Comparison of ENCODE assay signal across 8 mouse cellular contexts in the genomic region with DNA sequence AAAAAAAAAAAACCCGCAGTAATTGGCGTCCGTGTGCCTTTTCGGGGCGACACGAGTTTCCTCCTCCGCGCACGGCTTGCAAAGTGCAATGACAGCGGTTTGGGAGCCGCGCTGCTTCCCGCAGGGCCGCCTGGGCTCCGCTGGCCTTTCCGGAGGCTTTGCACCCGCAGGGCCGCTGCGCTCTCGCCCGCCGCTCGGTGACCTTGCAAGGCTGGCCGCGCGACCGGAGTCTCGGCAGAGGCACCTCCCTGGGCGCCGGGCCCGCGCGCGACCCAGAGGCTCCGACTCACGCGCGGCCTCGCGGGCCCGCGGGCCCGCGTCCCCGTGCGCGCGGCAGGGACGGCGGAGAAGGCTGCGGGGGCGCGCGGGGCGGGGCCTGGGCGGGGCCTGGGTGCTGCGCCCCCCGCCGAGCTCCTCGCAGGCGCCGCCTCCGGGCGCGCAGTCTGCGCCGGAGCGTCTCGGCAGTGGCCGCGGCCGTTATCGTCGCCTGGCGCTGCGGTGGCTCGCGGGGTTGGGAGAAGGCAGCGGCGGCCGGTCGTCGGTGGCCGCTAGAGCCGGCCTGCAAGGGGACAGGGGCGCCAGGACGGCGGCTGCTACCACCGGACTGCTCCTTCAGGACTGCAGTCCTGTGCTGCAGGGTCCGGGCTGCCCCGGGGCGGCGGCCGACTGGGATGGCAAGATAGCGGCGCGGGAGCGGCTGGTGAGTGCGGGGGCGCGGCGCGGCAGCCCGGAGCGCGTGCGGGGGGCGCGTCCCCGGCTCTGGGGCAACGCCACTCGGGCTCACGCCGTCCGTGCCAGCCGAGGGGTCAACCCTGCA. TPM values are rescaled to one million over a fixed set of nuclear protein-coding genes. Genes with fewer than 3 reads are reported as not detected.
DNase-seq lines count a peak whose midpoint lies in the region; ATAC-seq and TF ChIP-seq lines count a peak whose summit lies in the region.

No protein-coding gene starts in this region.

- TF ChIP-seq CTCF in heart, adult 2 months (IDR thresholded peaks at IDR 0.05) = 0 out of 2 replicates have a peak, but pooled peaks have one; percentile 7

- peak overlapping the region; percentile 99 for H3K9ac ChIP-seq in heart, adult 2 months (ENCODE audit: low read depth, low read length)
- H3K9ac ChIP-seq in limb, embryonic 12.5 days (replicated peaks) = peak overlapping the region; percentile 86
- peak overlapping the region; percentile 75 for H3K9ac ChIP-seq in midbrain, embryonic 12.5 days (replicated peaks)

- intact Hi-C loops in heart, adult 2 months (cut with DNase I) = loop anchor here (2.0 to 10.0 kb wide), 3 partner anchors 42 to 415 kb away; no protein-coding TSS in a partner anchor

- H3K36me3 ChIP-seq in embryonic facial prominence, embryonic 10.5 days (replicated peaks) = no peaks in the 10 kb centered on the region
- peaks cover 11% of the 10 kb centered on the region for H3K36me3 ChIP-seq in heart, adult 2 months (ENCODE audit: control insufficient read depth, insufficient read depth, low read length)
- H3K36me3 ChIP-seq in limb, embryonic 12.5 days = 0 out of 2 replicates have a peak, but pooled peaks cover 4% of the 10 kb centered on the region
- H3K36me3 ChIP-seq in midbrain, embryonic 12.5 days = no peaks in the 10 kb centered on the region

- 0 out of 2 replicates have a peak, but pooled peaks have one; percentile 7 for TF ChIP-seq EP300 in heart, adult 2 months (IDR thresholded peaks at IDR 0.05; ENCODE audit: insufficient read depth, low read depth, low read length)

- H3K79me2 ChIP-seq in heart, adult 2 months (replicated peaks; ENCODE audit: control insufficient read depth, insufficient read depth, low read length) = peaks cover 2% of the 10 kb centered on the region

- H3K4me1 ChIP-seq in embryonic facial prominence, embryonic 10.5 days = peaks cover 36% of the 10 kb centered on the region
- H3K4me1 ChIP-seq in heart, adult 2 months (ENCODE audit: control insufficient read depth, insufficient read depth, low read length) = peaks cover 7% of the 10 kb centered on the region
- peaks cover 24% of the 10 kb centered on the region for H3K4me1 ChIP-seq in limb, embryonic 12.5 days (replicated peaks)
- peaks cover 7% of the 10 kb centered on the region for H3K4me1 ChIP-seq in midbrain, embryonic 12.5 days

- peak overlapping the region; percentile 87 for H3K4me3 ChIP-seq in embryonic facial prominence, embryonic 10.5 days
- peak overlapping the region; percentile 96 for H3K4me3 ChIP-seq in heart, adult 2 months
- peak overlapping the region; percentile 80 for H3K4me3 ChIP-seq in limb, embryonic 12.5 days (replicated peaks)
- peak overlapping the region; percentile 73 for H3K4me3 ChIP-seq in midbrain, embryonic 12.5 days

- under 1% methylated on average over 116 of the region's 116 CpGs for WGBS in embryonic facial prominence, embryonic 10.5 days
- under 1% methylated on average over 111 of the region's 116 CpGs for WGBS in heart, adult 2 months
- under 1% methylated on average over 86 of the region's 116 CpGs for WGBS in limb, embryonic 12.5 days
- under 1% methylated on average over 84 of the region's 116 CpGs for WGBS in midbrain, embryonic 12.5 days

- no peaks in the 10 kb centered on the region for H3K9me3 ChIP-seq in embryonic facial prominence, embryonic 10.5 days
- no peaks in the 10 kb centered on the region for H3K9me3 ChIP-seq in limb, embryonic 12.5 days
- H3K9me3 ChIP-seq in midbrain, embryonic 12.5 days = no peaks in the 10 kb centered on the region

- ATAC-seq in limb, embryonic 12.5 days (ENCODE audit: insufficient number of reproducible peaks, insufficient read depth, low FRiP score, low TSS enrichment, low read depth) = peak; percentile 90
- ATAC-seq in midbrain, embryonic 12.5 days (ENCODE audit: low FRiP score, low read depth) = peak; percentile 93

- TF ChIP-seq POLR2A in heart, adult 2 months (IDR thresholded peaks at IDR 0.05; ENCODE audit: insufficient read depth, low read depth, low read length) = peak; percentile 75; the same call in 1 of the 2 replicates

- peak overlapping the region; percentile 79 for H3K4me2 ChIP-seq in limb, embryonic 12.5 days
- H3K4me2 ChIP-seq in midbrain, embryonic 12.5 days (replicated peaks) = peak overlapping the region; percentile 89

- H3K27me3 ChIP-seq in embryonic facial prominence, embryonic 10.5 days (replicated peaks; ENCODE audit: low read depth, poor library complexity, severe bottlenecking) = peaks cover 25% of the 10 kb centered on the region
- H3K27me3 ChIP-seq in heart, adult 2 months (ENCODE audit: control insufficient read depth, insufficient read depth, low read length) = no peaks in the 10 kb centered on the region
- H3K27me3 ChIP-seq in limb, embryonic 12.5 days = no peaks in the 10 kb centered on the region
- peaks cover 20% of the 10 kb centered on the region for H3K27me3 ChIP-seq in midbrain, embryonic 12.5 days

- DNase-seq in adrenal gland, postnatal 25 days = peak; percentile 96
- DNase-seq in embryonic facial prominence, embryonic 10.5 days (ENCODE audit: low spot score) = peak; percentile 88
- DNase-seq in heart, adult 2 months = peak; percentile 93 to 95
- DNase-seq in kidney, adult 8-10 months = peak; percentile 87 to 88
- DNase-seq in spleen, postnatal 10 days (ENCODE audit: low spot score in 2 of 2) = peak; percentile 24 to 65
- no peak for DNase-seq in natural killer cell, adult 2 months (ENCODE audit: low spot score in 2 of 2)

- peak overlapping the region; percentile 90 for H3K27ac ChIP-seq in embryonic facial prominence, embryonic 10.5 days (replicated peaks)
- peak overlapping the region; percentile 97 for H3K27ac ChIP-seq in heart, adult 2 months
- H3K27ac ChIP-seq in limb, embryonic 12.5 days = peak overlapping the region; percentile 83
- H3K27ac ChIP-seq in midbrain, embryonic 12.5 days (replicated peaks) = peak overlapping the region; percentile 80

RNA-seq across cellular contexts. Expression of a gene that starts 38.9 kb away (rescaled TPM):
- 29.3 and 33.2 TPM in 2 replicates for total RNA-seq in adrenal gland, postnatal 25 days (2021)
- 10.0 and 11.0 TPM in 2 replicates for polyA plus RNA-seq in embryonic facial prominence, embryonic 10.5 days (2016; fragmentation: Nextera tagmentation; extraction: Ambion mirVana)
- total RNA-seq in heart, adult 2 months (2021) = 10 to 100 TPM; 56.2 to 62.9 TPM
- polyA plus RNA-seq in heart, adult 2 months (2012; rRNA removed) = 16.8 and 18.1 TPM in 2 replicates
- polyA plus RNA-seq in limb, embryonic 12.5 days (2016; fragmentation: Nextera tagmentation; extraction: Ambion mirVana) = 15.8 and 18.4 TPM in 2 replicates
- 7.3 and 9.2 TPM in 2 replicates for polyA plus RNA-seq in midbrain, embryonic 12.5 days (2016; fragmentation: Nextera tagmentation; extraction: Ambion mirVana)

Comparison
In these comparisons a context has a peak if more than half of its experiments do, and no peak if none do; other contexts are left out.
1. DNase-seq: peak in adrenal gland, postnatal 25 days (single experiment), embryonic facial prominence, embryonic 10.5 days (single experiment), heart, adult 2 months (2 of 2), kidney, adult 8-10 months (2 of 2) and spleen, postnatal 10 days (2 of 2); none in natural killer cell, adult 2 months (0 of 2).
2. Peak in every context shown above with its lines, with median percentiles within 50 percentile points of each other: H3K27ac ChIP-seq, H3K4me3 ChIP-seq and H3K9ac ChIP-seq.